Mouse (Mus musculus): ENCODE results near the gene Tex44. TPM values are rescaled to one million over a fixed set of nuclear protein-coding genes. Genes with fewer than 3 reads are reported as not detected.
A peak's percentile ranks its signal among the peaks of the same experiment; 100 is the strongest.

Gene Tex44
- total and polyA plus RNA-seq, 2 experiments from 2014 or later = not detected

DNA sequence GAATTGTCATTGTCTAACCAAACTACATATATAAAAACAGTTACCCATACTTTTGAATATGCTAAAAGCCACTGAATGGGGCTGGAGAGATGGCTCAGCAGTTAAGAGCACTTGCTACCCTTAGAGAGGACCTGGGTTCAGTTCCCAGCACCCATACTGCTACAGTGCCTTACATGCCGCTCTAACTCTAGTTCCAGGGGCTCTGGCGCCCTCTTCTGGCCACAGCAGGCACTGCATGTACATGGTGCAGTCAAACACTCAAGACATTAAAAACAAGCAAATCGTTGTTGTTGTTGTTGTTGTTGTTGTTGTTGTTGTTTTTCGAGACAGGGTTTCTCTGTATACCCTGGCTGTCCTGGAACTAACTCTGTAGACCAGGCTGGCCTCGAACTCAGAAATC is 21.3 kb upstream of the Tex44 start:
- TF ChIP-seq CTCF (IDR thresholded peaks at IDR 0.05; ENCODE audit: low read depth) = peak; percentile 65
- ATAC-seq = no peak

GRCm38 (mm10) chr1:86406313-86406712 is 19.8 kb upstream of the Tex44 start:
- DNase-seq (ENCODE audit: low spot score) (no peak), ATAC-seq (no peak)
- H3K9ac ChIP-seq (replicated peaks; ENCODE audit: low read length) = no peak overlapping the region
- 81% methylated on average over 4 of the region's 4 CpGs for WGBS
- H3K27ac ChIP-seq = no peak overlapping the region
- no peaks in the 10 kb centered on the region for H3K9me3 ChIP-seq (ENCODE audit: low read length)
- H3K36me3 ChIP-seq (ENCODE audit: insufficient read depth, low read length) = no peaks in the 10 kb centered on the region
- H3K4me1 ChIP-seq (ENCODE audit: insufficient read depth, low read length) = no peaks in the 10 kb centered on the region
- H3K4me2 ChIP-seq (ENCODE audit: low read depth, low read length) = no peak overlapping the region
- TF ChIP-seq CTCF (IDR thresholded peaks at IDR 0.05; ENCODE audit: low read depth) = no peak
- H3K27me3 ChIP-seq (ENCODE audit: insufficient read depth, low read length) = no peaks in the 10 kb centered on the region
- no peak overlapping the region for H3K4me3 ChIP-seq (ENCODE audit: low read length)

More for the DNA sequence above, 21.3 kb upstream of the Tex44 start:
- H3K4me2 ChIP-seq (ENCODE audit: low read depth, low read length) = no peak overlapping the region
- H3K4me1 ChIP-seq (ENCODE audit: insufficient read depth, low read length) = no peaks in the 10 kb centered on the region
- no peak overlapping the region for H3K9ac ChIP-seq (replicated peaks; ENCODE audit: low read length)
- H3K36me3 ChIP-seq (ENCODE audit: insufficient read depth, low read length) = no peaks in the 10 kb centered on the region
- WGBS = 62% methylated on average over 5 of the region's 5 CpGs
- DNase-seq (ENCODE audit: low spot score) = no peak
- H3K9me3 ChIP-seq (ENCODE audit: low read length) = no peaks in the 10 kb centered on the region
- H3K27ac ChIP-seq = no peak overlapping the region
- H3K27me3 ChIP-seq (ENCODE audit: insufficient read depth, low read length) = no peaks in the 10 kb centered on the region
- no peak overlapping the region for H3K4me3 ChIP-seq (ENCODE audit: low read length)

DNA sequence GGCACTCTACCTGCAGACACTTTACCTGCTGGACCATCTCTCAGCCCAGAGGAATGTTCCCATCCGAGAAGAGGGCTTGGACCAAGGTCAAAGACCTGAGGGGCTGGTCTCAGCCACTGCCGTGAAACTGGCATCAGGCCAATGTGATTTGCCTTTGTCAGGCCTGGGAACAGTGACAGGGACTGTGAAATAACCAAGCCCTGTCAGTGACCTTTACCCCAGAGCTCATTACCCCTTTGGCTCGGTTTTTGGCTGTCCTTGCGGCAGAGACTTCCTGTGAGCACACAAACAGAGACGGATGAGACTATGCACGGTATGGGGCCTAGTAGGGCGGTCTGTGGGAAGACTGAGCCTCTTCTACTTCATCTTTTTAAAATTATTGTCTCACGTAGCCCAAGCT is 19.2 kb upstream of the Tex44 start:
- Histone ChIP-seq H3K36me3 (ENCODE audit: insufficient read depth, low read length) (no peaks in the 10 kb centered on the region), H3K4me3 (ENCODE audit: low read length) (no peak overlapping the region), H3K4me2 (ENCODE audit: low read depth, low read length) (no peak overlapping the region), H3K9ac (replicated peaks; ENCODE audit: low read length) (no peak overlapping the region), H3K27ac (no peak overlapping the region), H3K27me3 (ENCODE audit: insufficient read depth, low read length) (no peaks in the 10 kb centered on the region), H3K9me3 (ENCODE audit: low read length) (no peaks in the 10 kb centered on the region), H3K4me1 (ENCODE audit: insufficient read depth, low read length) (no peaks in the 10 kb centered on the region)
- TF ChIP-seq CTCF (IDR thresholded peaks at IDR 0.05; ENCODE audit: low read depth) = no peak
- ATAC-seq (no peak), DNase-seq (ENCODE audit: low spot score) (no peak)
- 51% methylated on average over 8 of the region's 8 CpGs for WGBS

GRCm38 (mm10) chr1:86408515-86408914 is 17.6 kb upstream of the Tex44 start:
- TF ChIP-seq CTCF (IDR thresholded peaks at IDR 0.05; ENCODE audit: low read depth) = no peak
- ATAC-seq (no peak), DNase-seq (ENCODE audit: low spot score) (no peak)
- Histone ChIP-seq H3K27me3 (ENCODE audit: insufficient read depth, low read length) (no peaks in the 10 kb centered on the region), H3K4me3 (ENCODE audit: low read length) (no peak overlapping the region), H3K9me3 (ENCODE audit: low read length) (no peaks in the 10 kb centered on the region), H3K36me3 (ENCODE audit: insufficient read depth, low read length) (no peaks in the 10 kb centered on the region), H3K4me2 (ENCODE audit: low read depth, low read length) (no peak overlapping the region), H3K4me1 (ENCODE audit: insufficient read depth, low read length) (no peaks in the 10 kb centered on the region), H3K27ac (no peak overlapping the region), H3K9ac (replicated peaks; ENCODE audit: low read length) (no peak overlapping the region)
- 61% methylated on average over 10 of the region's 10 CpGs for WGBS

GRCm38 (mm10) chr1:86409476-86409875 is 16.7 kb upstream of the Tex44 start:
- TF ChIP-seq CTCF (IDR thresholded peaks at IDR 0.05; ENCODE audit: low read depth) = no peak
- DNase-seq (ENCODE audit: low spot score) (no peak), ATAC-seq (no peak)
- H3K4me1 ChIP-seq (ENCODE audit: insufficient read depth, low read length) = no peaks in the 10 kb centered on the region
- no peak overlapping the region for H3K27ac ChIP-seq
- H3K9ac ChIP-seq (replicated peaks; ENCODE audit: low read length) = no peak overlapping the region
- no peak overlapping the region for H3K4me2 ChIP-seq (ENCODE audit: low read depth, low read length)
- H3K27me3 ChIP-seq (ENCODE audit: insufficient read depth, low read length) = no peaks in the 10 kb centered on the region
- H3K4me3 ChIP-seq (ENCODE audit: low read length) = no peak overlapping the region
- H3K36me3 ChIP-seq (ENCODE audit: insufficient read depth, low read length) = no peaks in the 10 kb centered on the region
- H3K9me3 ChIP-seq (ENCODE audit: low read length) = no peaks in the 10 kb centered on the region
- WGBS = 88% methylated on average over 2 of the region's 2 CpGs

DNA sequence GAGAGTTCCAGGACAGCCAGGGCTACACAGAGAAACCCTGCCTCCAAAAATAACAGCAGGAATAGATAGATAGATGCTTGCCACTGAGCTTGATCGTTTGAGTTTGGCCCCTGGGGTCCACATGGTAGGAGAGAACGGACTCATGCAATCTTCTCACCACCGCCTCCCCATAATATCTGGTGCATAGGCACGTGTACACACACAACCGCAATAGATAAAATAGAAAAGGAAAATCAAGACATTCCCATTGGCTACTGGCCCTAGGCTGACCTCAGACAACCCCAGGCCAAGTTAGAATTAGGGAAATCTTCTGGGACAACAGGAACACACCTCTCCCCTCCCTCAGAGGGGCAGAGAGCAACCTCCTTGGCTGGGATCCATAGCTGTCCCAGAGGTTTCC is 11.4 kb upstream of the Tex44 start:
- 89% methylated on average over 5 of the region's 5 CpGs for WGBS
- Histone ChIP-seq H3K27me3 (ENCODE audit: insufficient read depth, low read length) (no peaks in the 10 kb centered on the region), H3K9ac (replicated peaks; ENCODE audit: low read length) (no peak overlapping the region), H3K4me2 (ENCODE audit: low read depth, low read length) (no peak overlapping the region), H3K36me3 (ENCODE audit: insufficient read depth, low read length) (no peaks in the 10 kb centered on the region), H3K27ac (no peak overlapping the region), H3K4me1 (ENCODE audit: insufficient read depth, low read length) (no peaks in the 10 kb centered on the region), H3K9me3 (ENCODE audit: low read length) (no peaks in the 10 kb centered on the region), H3K4me3 (ENCODE audit: low read length) (no peak overlapping the region)
- TF ChIP-seq CTCF (IDR thresholded peaks at IDR 0.05; ENCODE audit: low read depth) = no peak
- DNase-seq (ENCODE audit: low spot score) (no peak), ATAC-seq (no peak)

DNA sequence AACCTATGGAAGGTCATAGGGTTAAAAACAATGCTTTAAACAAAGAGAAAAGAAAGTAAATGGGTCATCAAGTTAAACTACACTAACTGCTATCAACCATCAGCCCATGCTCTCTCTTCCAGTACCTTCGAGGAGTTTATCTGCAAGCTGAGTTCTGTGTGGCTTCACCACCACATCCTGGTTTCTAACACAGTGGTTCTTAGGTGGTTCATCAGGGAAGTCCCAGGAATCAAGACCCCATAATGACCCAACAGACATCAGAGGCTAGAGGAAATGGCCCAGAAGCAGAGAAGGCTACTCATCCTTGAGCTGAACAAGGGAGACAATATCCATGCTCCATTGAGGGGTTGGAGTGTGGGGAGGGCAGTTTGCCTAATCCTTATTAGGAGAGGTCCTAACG is 11.0 kb upstream of the Tex44 start:
- Histone ChIP-seq H3K9me3 (ENCODE audit: low read length) (no peaks in the 10 kb centered on the region), H3K9ac (replicated peaks; ENCODE audit: low read length) (no peak overlapping the region), H3K36me3 (ENCODE audit: insufficient read depth, low read length) (no peaks in the 10 kb centered on the region), H3K4me2 (ENCODE audit: low read depth, low read length) (no peak overlapping the region), H3K4me1 (ENCODE audit: insufficient read depth, low read length) (no peaks in the 10 kb centered on the region), H3K27ac (no peak overlapping the region), H3K27me3 (ENCODE audit: insufficient read depth, low read length) (no peaks in the 10 kb centered on the region), H3K4me3 (ENCODE audit: low read length) (no peak overlapping the region)
- TF ChIP-seq CTCF (IDR thresholded peaks at IDR 0.05; ENCODE audit: low read depth) = no peak
- DNase-seq (ENCODE audit: low spot score) (no peak), ATAC-seq (no peak)
- 81% methylated on average over 2 of the region's 2 CpGs for WGBS
